Mouse (Mus musculus): Measurements from ENCODE around the gene Pcdh15.

DNA sequence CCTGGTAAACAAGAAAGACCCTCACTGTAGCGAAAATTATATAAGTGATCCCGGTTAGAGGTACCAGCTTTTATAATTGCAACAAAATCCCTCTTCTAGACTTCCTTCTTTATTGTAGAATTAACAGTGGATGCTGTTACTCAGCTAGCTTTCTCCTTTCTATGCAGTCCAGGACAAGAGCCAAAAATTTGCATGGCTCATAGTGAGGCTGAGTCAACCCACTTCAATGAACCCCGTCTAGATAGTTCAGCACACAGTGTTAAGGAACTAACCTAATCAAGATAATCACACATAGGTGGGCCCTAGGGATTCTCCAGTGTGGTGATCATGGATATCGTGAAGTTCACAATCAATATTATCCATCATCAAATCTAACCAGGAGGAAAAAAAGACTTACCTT lies 1024.3 kb downstream of the Pcdh15 start:
- TF ChIP-seq GATA1 (IDR thresholded peaks at IDR 0.05; ENCODE audit: low read length) (no peak), TAL1 (IDR thresholded peaks at IDR 0.05; ENCODE audit: low read length) (no peak)
